Mouse (Mus musculus): ENCODE results near the gene B3galt4. TPM values are rescaled to one million over a fixed set of nuclear protein-coding genes. Genes with fewer than 3 reads are reported as not detected.

Gene B3galt4
- polyA plus RNA-seq, 1 experiment from 2014 or later: 3.9 TPM

- Histone ChIP-seq H3K27ac (peak overlapping the region; percentile 91), H3K9me3 (replicated peaks) (no peaks in the 10 kb centered on the region), H3K27me3 (ENCODE audit: low read depth, poor library complexity, severe bottlenecking) (peaks cover 50% of the 10 kb centered on the region), H3K4me3 (peak overlapping the region; percentile 62; the same call in 1 of the 2 replicates), H3K4me1 (peaks cover 29% of the 10 kb centered on the region), H3K36me3 (no peaks in the 10 kb centered on the region)
- whole genome bisulfite sequencing: 80% methylated on average over 19 of the region's 19 CpGs
- DNase-seq (ENCODE audit: low spot score): no peak
Observed at GRCm38 (mm10) chr17:33980181-33981035, 29.1 kb upstream of the B3galt4 start.

- no peak for DNase-seq (ENCODE audit: low spot score)
Observed at GRCm38 (mm10) chr17:33979512-33980050, 28.3 kb upstream of the B3galt4 start.

GRCm38 (mm10) chr17:33978631-33979031, 27.3 kb upstream of the B3galt4 start:
- H3K9me3 ChIP-seq (replicated peaks): no peaks in the 10 kb centered on the region
- peak overlapping the region; percentile 53 for H3K4me3 ChIP-seq
- H3K4me1 ChIP-seq: peaks cover 29% of the 10 kb centered on the region
- WGBS: under 1% methylated on average over 17 of the region's 17 CpGs
- H3K27ac ChIP-seq: peak overlapping the region; percentile 46; the same call in 1 of the 2 replicates
- DNase-seq (ENCODE audit: low spot score): peak; percentile 42
- no peaks in the 10 kb centered on the region for H3K36me3 ChIP-seq
- H3K27me3 ChIP-seq (ENCODE audit: low read depth, poor library complexity, severe bottlenecking): peaks cover 50% of the 10 kb centered on the region

More at GRCm38 (mm10) chr17:33979512-33980050, 28.3 kb upstream of the B3galt4 start:
- H3K27ac ChIP-seq: no peak overlapping the region
- H3K9me3 ChIP-seq (replicated peaks): no peaks in the 10 kb centered on the region
- H3K4me3 ChIP-seq: no peak overlapping the region
- 83% methylated on average over 6 of the region's 6 CpGs for WGBS
- peaks cover 29% of the 10 kb centered on the region for H3K4me1 ChIP-seq
- H3K27me3 ChIP-seq (ENCODE audit: low read depth, poor library complexity, severe bottlenecking): peaks cover 50% of the 10 kb centered on the region
- H3K36me3 ChIP-seq: no peaks in the 10 kb centered on the region

GRCm38 (mm10) chr17:33977861-33978557, 26.7 kb upstream of the B3galt4 start:
- H3K36me3 ChIP-seq: no peaks in the 10 kb centered on the region
- peak overlapping the region; percentile 53 for H3K4me3 ChIP-seq
- peaks cover 29% of the 10 kb centered on the region for H3K4me1 ChIP-seq
- 3% methylated on average over 57 of the region's 57 CpGs for WGBS
- DNase-seq (ENCODE audit: low spot score): peak; percentile 35
- H3K27ac ChIP-seq: peak overlapping the region; percentile 46; the same call in 1 of the 2 replicates
- peaks cover 50% of the 10 kb centered on the region for H3K27me3 ChIP-seq (ENCODE audit: low read depth, poor library complexity, severe bottlenecking)
- H3K9me3 ChIP-seq (replicated peaks): no peaks in the 10 kb centered on the region

GRCm38 (mm10) chr17:33973572-33973971, 22.3 kb upstream of the B3galt4 start:
- H3K36me3 ChIP-seq: no peaks in the 10 kb centered on the region
- DNase-seq (ENCODE audit: low spot score): no peak
- H3K4me1 ChIP-seq: peaks cover 10% of the 10 kb centered on the region
- no peak overlapping the region for H3K4me3 ChIP-seq
- H3K27ac ChIP-seq: no peak overlapping the region
- H3K9me3 ChIP-seq (replicated peaks): no peaks in the 10 kb centered on the region
- 67% methylated on average over 3 of the region's 3 CpGs for WGBS
- H3K27me3 ChIP-seq (ENCODE audit: low read depth, poor library complexity, severe bottlenecking): peaks cover 28% of the 10 kb centered on the region

- H3K9me3 ChIP-seq (replicated peaks): no peaks in the 10 kb centered on the region
- H3K4me3 ChIP-seq: no peak overlapping the region
- peaks cover under 1% of the 10 kb centered on the region for H3K4me1 ChIP-seq
- no peaks in the 10 kb centered on the region for H3K36me3 ChIP-seq
- peaks cover 19% of the 10 kb centered on the region for H3K27me3 ChIP-seq (ENCODE audit: low read depth, poor library complexity, severe bottlenecking)
- 9% methylated on average over 1 of the region's 1 CpGs for WGBS
- H3K27ac ChIP-seq: no peak overlapping the region
- peak; percentile 71 for DNase-seq (ENCODE audit: low spot score)
Observed at GRCm38 (mm10) chr17:33972691-33973090, 21.4 kb upstream of the B3galt4 start.

GRCm38 (mm10) chr17:33969394-33969793, 18.1 kb upstream of the B3galt4 start:
- no peaks in the 10 kb centered on the region for H3K9me3 ChIP-seq (replicated peaks)
- no peaks in the 10 kb centered on the region for H3K27me3 ChIP-seq (ENCODE audit: low read depth, poor library complexity, severe bottlenecking)
- H3K4me1 ChIP-seq: no peaks in the 10 kb centered on the region
- no peak for DNase-seq (ENCODE audit: low spot score)
- H3K4me3 ChIP-seq: no peak overlapping the region
- peaks cover 24% of the 10 kb centered on the region for H3K36me3 ChIP-seq
- no peak overlapping the region for H3K27ac ChIP-seq
- WGBS: 72% methylated on average over 4 of the region's 4 CpGs

- H3K36me3 ChIP-seq: peaks cover 28% of the 10 kb centered on the region
- no peaks in the 10 kb centered on the region for H3K9me3 ChIP-seq (replicated peaks)
- no peaks in the 10 kb centered on the region for H3K27me3 ChIP-seq (ENCODE audit: low read depth, poor library complexity, severe bottlenecking)
- H3K27ac ChIP-seq: no peak overlapping the region
- DNase-seq (ENCODE audit: low spot score): no peak
- H3K4me3 ChIP-seq: no peak overlapping the region
- H3K4me1 ChIP-seq: no peaks in the 10 kb centered on the region
- WGBS: 30% methylated on average over 5 of the region's 5 CpGs
Observed at GRCm38 (mm10) chr17:33968927-33969326, 17.6 kb upstream of the B3galt4 start.

- H3K36me3 ChIP-seq: peaks cover 32% of the 10 kb centered on the region
- 4% methylated on average over 9 of the region's 9 CpGs for WGBS
Observed at GRCm38 (mm10) chr17:33968489-33968888, 17.2 kb upstream of the B3galt4 start.

GRCm38 (mm10) chr17:33965846-33966550, 14.7 kb upstream of the B3galt4 start:
- H3K4me3 ChIP-seq: no peak overlapping the region
- H3K4me1 ChIP-seq: no peaks in the 10 kb centered on the region
- H3K27me3 ChIP-seq (ENCODE audit: low read depth, poor library complexity, severe bottlenecking): no peaks in the 10 kb centered on the region
- no peaks in the 10 kb centered on the region for H3K9me3 ChIP-seq (replicated peaks)
- 89% methylated on average over 16 of the region's 16 CpGs for WGBS
- peaks cover 57% of the 10 kb centered on the region for H3K36me3 ChIP-seq
- H3K27ac ChIP-seq: no peak overlapping the region
- no peak for DNase-seq (ENCODE audit: low spot score)

More at GRCm38 (mm10) chr17:33968489-33968888, 17.2 kb upstream of the B3galt4 start:
- peak; percentile 91 for DNase-seq (ENCODE audit: low spot score)
- H3K27ac ChIP-seq: no peak overlapping the region
- no peak overlapping the region for H3K4me3 ChIP-seq
- H3K9me3 ChIP-seq (replicated peaks): no peaks in the 10 kb centered on the region
- no peaks in the 10 kb centered on the region for H3K27me3 ChIP-seq (ENCODE audit: low read depth, poor library complexity, severe bottlenecking)
- H3K4me1 ChIP-seq: no peaks in the 10 kb centered on the region

GRCm38 (mm10) chr17:33965082-33965845, 14.0 kb upstream of the B3galt4 start:
- peaks cover 64% of the 10 kb centered on the region for H3K36me3 ChIP-seq
- no peak overlapping the region for H3K27ac ChIP-seq
- no peaks in the 10 kb centered on the region for H3K4me1 ChIP-seq
- H3K27me3 ChIP-seq (ENCODE audit: low read depth, poor library complexity, severe bottlenecking): no peaks in the 10 kb centered on the region
- no peak for DNase-seq (ENCODE audit: low spot score)
- 95% methylated on average over 17 of the region's 17 CpGs for WGBS
- H3K9me3 ChIP-seq (replicated peaks): no peaks in the 10 kb centered on the region
- H3K4me3 ChIP-seq: no peak overlapping the region

- Histone ChIP-seq H3K9me3 (replicated peaks) (no peaks in the 10 kb centered on the region), H3K4me3 (no peak overlapping the region), H3K27me3 (ENCODE audit: low read depth, poor library complexity, severe bottlenecking) (no peaks in the 10 kb centered on the region), H3K4me1 (no peaks in the 10 kb centered on the region), H3K36me3 (peaks cover 88% of the 10 kb centered on the region), H3K27ac (no peak overlapping the region)
- no peak for DNase-seq (ENCODE audit: low spot score)
- WGBS: 93% methylated on average over 7 of the region's 7 CpGs
Observed at GRCm38 (mm10) chr17:33962876-33963275, 11.6 kb upstream of the B3galt4 start.
